Mouse (Mus musculus) monocyte, adult 5-6 weeks (primary cell): ENCODE measurements around the gene Rab11fip2. TPM values are rescaled to one million over a fixed set of nuclear protein-coding genes. Genes with fewer than 3 reads are reported as not detected.

Source experiments
- ATAC-seq: fragments of 153-309, 156-312 bp; replicated peaks from 2 replicates; pipeline ENCODE4 v1.8.0; 2017; ENCODE audit warnings: mild to moderate bottlenecking; ENCODE audit not compliant: low TSS enrichment, insufficient number of reproducible peaks, severe bottlenecking, poor library complexity, low FRiP score
- total RNA-seq: library from RNA; stranded (forward); fragments of 200-1000, 200-491, 200-594 nt; gene quantifications from 3 replicates; pipeline ENCODE4 v1.2.3, GENCODE M21; 2017

The Rab11fip2 gene
- total RNA-seq, 1 experiment from 2014 or later = 9.4 TPM

- no peak for ATAC-seq
Observed at GRCm38 (mm10) chr19:59877238-59877637, 66.2 kb downstream of the Rab11fip2 start.

- no peak for ATAC-seq
Observed at GRCm38 (mm10) chr19:59866666-59867065, 76.8 kb downstream of the Rab11fip2 start.

- ATAC-seq = no peak
Observed at GRCm38 (mm10) chr19:59862423-59862822, 81.0 kb downstream of the Rab11fip2 start.

GRCm38 (mm10) chr19:59860799-59861198, 82.7 kb downstream of the Rab11fip2 start:
- ATAC-seq = no peak

GRCm38 (mm10) chr19:59853061-59853460, 90.4 kb downstream of the Rab11fip2 start:
- no peak for ATAC-seq
